Mouse (Mus musculus) lung, adult 18-20 months (tissue): ENCODE measurements at regions not wholly inside any gene's neighbourhood (a gene's known extent, or its start where the extent isn't known, plus 50 kb on each side); places are given as distances from the start of the nearest gene placed in this dataset.

Experiments
- DNase-seq, 2 experiments: peaks; one replicate each; pipeline ENCODE4 v3.0.0; 2022; ENCODE audit warnings: mixed read lengths in 2 of 2

GRCm38 (mm10) chr12:39086285-39086684 lies 307.1 kb downstream of the Etv1 start:
- DNase-seq, result no peak

- DNase-seq, result no peak
Observed at GRCm38 (mm10) chr12:39094638-39095230, 315.6 kb downstream of the Etv1 start.

GRCm38 (mm10) chr12:39123391-39124095 lies 344.4 kb downstream of the Etv1 start:
- no peak for DNase-seq

- no peak for DNase-seq
Observed at GRCm38 (mm10) chr12:39154689-39155088, 375.5 kb downstream of the Etv1 start.

- no peak for DNase-seq
Observed at GRCm38 (mm10) chr12:39176958-39177357, 397.8 kb downstream of the Etv1 start.

- no peak for DNase-seq
Observed at GRCm38 (mm10) chr12:39224073-39224472, 444.9 kb downstream of the Etv1 start.

GRCm38 (mm10) chr12:39256605-39257004 lies 477.4 kb downstream of the Etv1 start:
- no peak for DNase-seq

GRCm38 (mm10) chr12:39257571-39257970 lies 478.4 kb downstream of the Etv1 start:
- DNase-seq, result no peak

- DNase-seq, result no peak
Observed at GRCm38 (mm10) chr12:39289676-39290075, 510.5 kb downstream of the Etv1 start.

- DNase-seq, result no peak
Observed at GRCm38 (mm10) chr12:39301351-39302212, 522.4 kb downstream of the Etv1 start.

- no peak for DNase-seq
Observed at GRCm38 (mm10) chr12:39302213-39302591, 523.0 kb downstream of the Etv1 start.

- DNase-seq, result no peak
Observed at GRCm38 (mm10) chr12:39307746-39308145, 528.6 kb downstream of the Etv1 start.

- no peak for DNase-seq
Observed at GRCm38 (mm10) chr12:39309905-39310304, 530.7 kb downstream of the Etv1 start.

- no peak for DNase-seq
Observed at GRCm38 (mm10) chr12:39317229-39317628, 538.0 kb downstream of the Etv1 start.

- no peak for DNase-seq
Observed at GRCm38 (mm10) chr12:39321453-39321852, 542.3 kb downstream of the Etv1 start.

- no peak for DNase-seq
Observed at GRCm38 (mm10) chr12:39326157-39326556, 547.0 kb downstream of the Etv1 start.

GRCm38 (mm10) chr12:39326668-39327299 lies 547.6 kb downstream of the Etv1 start:
- DNase-seq, result no peak

- no peak for DNase-seq
Observed at GRCm38 (mm10) chr12:39328377-39328776, 549.2 kb downstream of the Etv1 start.

GRCm38 (mm10) chr12:39339101-39339538 lies 559.9 kb downstream of the Etv1 start:
- DNase-seq, result no peak

GRCm38 (mm10) chr12:39341751-39342271 lies 562.6 kb downstream of the Etv1 start:
- DNase-seq, result no peak

GRCm38 (mm10) chr12:39342327-39342726 lies 563.1 kb downstream of the Etv1 start:
- no peak for DNase-seq

GRCm38 (mm10) chr12:39371480-39372245 lies 592.5 kb downstream of the Etv1 start:
- DNase-seq, result no peak
